Mouse (Mus musculus) heart, postnatal 0 days (tissue): Measurements from ENCODE around the gene Hpn. TPM values are rescaled to one million over a fixed set of nuclear protein-coding genes. Genes with fewer than 3 reads are reported as not detected.

Experiments
- ATAC-seq: fragments of 200-750 bp; cut with Nextera tagmentation; 2 replicates; pipeline ENCODE4 v1.8.0; 2017; ENCODE audit warnings: low read depth, moderate number of reproducible peaks, moderate library complexity; ENCODE audit not compliant: insufficient read depth
- DNase-seq: peaks from one replicate; pipeline ENCODE4 v3.0.0-alpha.2; 2016; ENCODE audit warnings: low spot score
- H3K27ac ChIP-seq: fragments of 300-500 bp; sonication (generic); 2 replicates; pipeline ENCODE4 v1.5.1; 2014; ENCODE audit warnings: low read depth, mild to moderate bottlenecking
- H3K27me3 ChIP-seq: fragments of 300-500 bp; sonication (generic); 2 replicates; pipeline ENCODE4 v1.6.1; 2014; ENCODE audit warnings: low read length, mixed read lengths; ENCODE audit not compliant: control insufficient read depth, insufficient read depth
- H3K36me3 ChIP-seq: fragments of 300-500 bp; sonication (generic); replicated peaks from 2 replicates; pipeline ENCODE4 v1.6.1; 2014; ENCODE audit warnings: low read length, mixed read lengths; ENCODE audit not compliant: control insufficient read depth, insufficient read depth
- H3K4me1 ChIP-seq: fragments of 300-500 bp; sonication (generic); 2 replicates; pipeline ENCODE4 v1.6.1; 2014; ENCODE audit warnings: antibody characterized with exemption; ENCODE audit not compliant: control insufficient read depth, insufficient read depth
- H3K4me2 ChIP-seq: fragments of 300-500 bp; sonication (generic); 2 replicates; pipeline ENCODE4 v1.6.1; 2014; ENCODE audit warnings: low read depth, mild to moderate bottlenecking, low read length, moderate library complexity
- H3K4me3 ChIP-seq: fragments of 300-500 bp; sonication (generic); 2 replicates; pipeline ENCODE4 v1.5.1; 2014; ENCODE audit warnings: low read depth, low read length
- H3K9ac ChIP-seq: fragments of 300-500 bp; sonication (generic); replicated peaks from 2 replicates; pipeline ENCODE4 v1.6.1; 2014; ENCODE audit warnings: low read depth, low read length, mixed read lengths
- H3K9me3 ChIP-seq: fragments of 300-500 bp; sonication (generic); replicated peaks from 2 replicates; pipeline ENCODE4 v1.6.1; 2016; ENCODE audit warnings: low read length; ENCODE audit not compliant: control insufficient read depth
- CTCF ChIP-seq: IDR thresholded peaks from 2 replicates; pipeline ENCODE4 v1.5.1; 2016; ENCODE audit warnings: antibody characterized with exemption, control low read depth, low read depth
- EP300 ChIP-seq: IDR thresholded peaks from 2 replicates; pipeline ENCODE4 v1.6.1; 2016; ENCODE audit warnings: antibody characterized with exemption, low read depth
- WGBS: fragments of 180-500 bp; shearing (Covaris S2); extraction: QIAGEN DNeasy Blood & Tissue Kit; methylation state at CpG from one replicate; pipeline ENCODE4 v1.1.7; 2014; 5-methylcytosine and 5-hydroxymethylcytosine counted together
- polyA plus RNA-seq: library from polyadenylated mRNA; unstranded; fragments of >200 nt; fragmentation: Nextera tagmentation; extraction: Ambion mirVana; gene quantifications from 2 replicates; pipeline ENCODE4 v1.2.1, GENCODE M21; 2015
- total RNA-seq: library from RNA; depleted of rRNA; stranded (reverse); fragments of >200 nt; gene quantifications from 2 replicates; pipeline ENCODE4 v1.2.3, GENCODE M21; 2014; ENCODE audit warnings: low replicate concordance

Gene Hpn
- total and polyA plus RNA-seq, 2 experiments from 2014 or later: 1.7 to 10.5 TPM

GRCm38 (mm10) chr7:31082831-31083588, 32.1 kb downstream of the Hpn start:
- Histone ChIP-seq H3K36me3 (no peaks in the 10 kb centered on the region), H3K27me3 (no peaks in the 10 kb centered on the region), H3K4me1 (peaks cover 6% of the 10 kb centered on the region), H3K9me3 (no peaks in the 10 kb centered on the region), H3K27ac (no peak overlapping the region), H3K4me3 (no peak overlapping the region), H3K4me2 (no peak overlapping the region), H3K9ac (no peak overlapping the region)
- ATAC-seq: peak; percentile 59
- DNase-seq: peak; percentile 45
- TF ChIP-seq EP300 (no peak), CTCF (no peak)
- 61% methylated on average over 14 of the region's 14 CpGs for WGBS

- no peak for TF ChIP-seq EP300
- TF ChIP-seq CTCF: no peak
- Histone ChIP-seq H3K4me1 (no peaks in the 10 kb centered on the region; the same call in 1 of the 2 replicates), H3K36me3 (no peaks in the 10 kb centered on the region), H3K4me3 (no peak overlapping the region), H3K4me2 (no peak overlapping the region), H3K27ac (no peak overlapping the region), H3K27me3 (no peaks in the 10 kb centered on the region; the same call in 1 of the 2 replicates), H3K9me3 (no peaks in the 10 kb centered on the region), H3K9ac (no peak overlapping the region)
- DNase-seq (no peak), ATAC-seq (no peak)
These were observed 33.0 kb downstream of the Hpn start for GRCm38 (mm10) chr7:31082106-31082505.

GRCm38 (mm10) chr7:31081106-31081505, 34.0 kb downstream of the Hpn start:
- no peak for ATAC-seq
- H3K9ac ChIP-seq: no peak overlapping the region
- WGBS: 31% methylated on average over 1 of the region's 1 CpGs
- H3K36me3 ChIP-seq: no peaks in the 10 kb centered on the region
- TF ChIP-seq EP300: no peak
- TF ChIP-seq CTCF: no peak
- no peaks in the 10 kb centered on the region; the same call in 1 of the 2 replicates for H3K27me3 ChIP-seq
- H3K4me3 ChIP-seq: no peak overlapping the region
- no peak for DNase-seq
- no peak overlapping the region for H3K4me2 ChIP-seq
- H3K9me3 ChIP-seq: no peaks in the 10 kb centered on the region
- H3K27ac ChIP-seq: no peak overlapping the region
- H3K4me1 ChIP-seq: no peaks in the 10 kb centered on the region; the same call in 1 of the 2 replicates

DNA sequence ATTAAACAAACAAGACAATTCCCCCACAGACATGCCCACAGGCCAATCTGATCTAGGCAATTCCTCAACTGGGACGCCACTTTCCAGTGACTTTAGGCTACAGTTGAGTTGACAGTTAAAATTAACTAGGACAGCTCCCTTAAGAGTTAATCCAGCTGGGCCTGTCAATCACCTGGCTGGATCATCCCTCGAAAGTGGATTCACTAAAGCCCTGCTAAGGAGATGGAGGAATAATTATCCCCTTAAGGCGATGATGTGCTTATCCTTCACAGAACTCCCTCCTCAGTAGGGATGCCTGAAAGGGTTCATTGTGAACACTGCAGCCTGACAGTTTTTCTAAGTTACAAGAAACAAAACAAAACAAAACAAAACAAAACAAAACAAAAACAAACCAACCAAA, 34.5 kb downstream of the Hpn start:
- no peak for TF ChIP-seq EP300
- TF ChIP-seq CTCF: no peak
- DNase-seq (no peak), ATAC-seq (no peak)
- H3K27me3 ChIP-seq: no peaks in the 10 kb centered on the region; the same call in 1 of the 2 replicates
- no peak overlapping the region for H3K27ac ChIP-seq
- 62% methylated on average over 3 of the region's 3 CpGs for WGBS
- no peaks in the 10 kb centered on the region for H3K36me3 ChIP-seq
- no peaks in the 10 kb centered on the region; the same call in 1 of the 2 replicates for H3K4me1 ChIP-seq
- H3K4me3 ChIP-seq: no peak overlapping the region
- H3K9me3 ChIP-seq: no peaks in the 10 kb centered on the region
- no peak overlapping the region for H3K4me2 ChIP-seq
- no peak overlapping the region for H3K9ac ChIP-seq

DNA sequence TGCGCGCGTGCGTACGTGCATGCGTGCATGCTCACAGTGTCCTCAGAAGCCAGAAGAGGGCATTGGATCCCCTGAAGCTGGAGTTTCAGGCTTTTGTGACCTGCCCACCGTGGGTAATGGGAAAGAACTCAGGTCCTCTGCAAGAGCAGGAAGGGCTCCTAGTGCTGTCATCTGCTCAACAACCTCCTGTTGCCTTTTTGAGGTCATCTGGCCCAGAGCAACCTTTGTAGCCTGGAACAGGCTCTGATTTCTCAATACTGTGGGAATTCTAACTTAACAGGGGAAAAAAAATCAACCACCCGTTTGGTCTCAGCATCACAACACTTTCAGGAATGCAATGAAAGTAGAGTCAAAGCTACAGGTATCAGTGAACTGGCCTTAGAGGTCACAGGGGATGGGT, 35.4 kb downstream of the Hpn start:
- ATAC-seq (no peak), DNase-seq (no peak)
- WGBS: 84% methylated on average over 8 of the region's 8 CpGs
- Histone ChIP-seq H3K4me3 (no peak overlapping the region), H3K4me1 (no peaks in the 10 kb centered on the region), H3K4me2 (no peak overlapping the region), H3K9me3 (no peaks in the 10 kb centered on the region), H3K27me3 (no peaks in the 10 kb centered on the region; the same call in 1 of the 2 replicates), H3K36me3 (no peaks in the 10 kb centered on the region), H3K9ac (no peak overlapping the region), H3K27ac (no peak overlapping the region)
- no peak for TF ChIP-seq CTCF
- no peak for TF ChIP-seq EP300
